Mouse (Mus musculus): ENCODE data around the gene 9930021J03Rik.

DNA sequence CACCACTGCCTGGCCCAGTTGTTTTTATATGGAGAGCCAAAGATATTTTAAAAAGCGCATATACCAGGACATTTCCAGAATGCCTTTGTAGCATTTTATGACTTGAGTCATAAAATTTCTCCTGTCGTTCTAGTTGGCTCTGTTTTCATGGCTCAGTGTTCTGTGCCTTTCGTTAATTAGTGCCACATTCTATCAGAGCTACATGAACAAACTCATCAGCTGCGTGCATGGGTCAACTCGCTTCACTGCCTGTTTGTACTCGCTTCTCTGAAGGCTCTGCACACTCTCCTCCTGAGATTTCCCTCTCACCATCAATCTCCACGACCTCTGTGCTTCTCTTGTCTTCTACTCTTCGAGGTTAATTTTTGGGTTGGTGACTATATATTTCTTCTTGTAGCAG is 37.2 kb upstream of the 9930021J03Rik start:
- TF ChIP-seq CTCF (conservative IDR thresholded peaks at IDR 0.05; ENCODE audit: low read length), result no peak
- TF ChIP-seq POU5F1 (IDR thresholded peaks at IDR 0.05; ENCODE audit: borderline replicate concordance, low read length), result no peak
